Mouse (Mus musculus): Measurements from ENCODE around the gene C9.

DNA sequence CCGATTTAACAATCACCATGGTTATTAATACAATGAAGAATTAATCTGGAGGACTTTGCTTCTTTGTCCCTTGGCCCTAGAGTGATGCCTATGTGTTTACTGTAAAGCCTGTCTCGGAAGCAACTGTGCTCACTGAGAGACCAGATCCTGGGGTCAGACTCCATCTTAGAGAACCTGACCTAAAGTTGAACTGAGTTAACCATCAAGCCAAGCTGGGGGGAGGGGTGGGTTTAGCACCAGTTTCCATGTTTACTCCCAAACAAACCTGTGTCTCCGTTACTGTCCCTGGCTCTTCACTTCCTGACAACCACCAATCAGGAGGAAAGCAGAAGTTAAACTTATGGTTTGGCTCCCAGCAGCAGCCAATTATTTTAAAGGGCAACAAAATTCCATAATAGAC is 38.4 kb downstream of the C9 start:
- TF ChIP-seq CTCF (IDR thresholded peaks at IDR 0.05; ENCODE audit: low read depth, low read length): no peak
- TF ChIP-seq POLR2A (IDR thresholded peaks at IDR 0.05; ENCODE audit: extremely low read depth, insufficient read depth, low read length): no peak
